9 mouse cellular contexts compared by ENCODE assay signal in genomic region chr7:35810736-35811135, GRCm38 (mm10). TPM values are rescaled to one million over a fixed set of nuclear protein-coding genes. Genes with fewer than 3 reads are reported as not detected.
DNase-seq lines count a peak whose midpoint lies in the region; ATAC-seq and TF ChIP-seq lines count a peak whose summit lies in the region.
"Had no signal": no experiment of that assay in that cellular context is flagged by ENCODE, and none has a peak within 500 bp of the region (broad histone marks: within the 10 kb centered on the region; RNA-seq: fewer than 3 reads in every experiment).

No protein-coding gene starts in this region.

- H3K4me2 ChIP-seq in liver, embryonic 11.5 days: no peak overlapping the region
- no peak overlapping the region for H3K4me2 ChIP-seq in hindbrain, embryonic 14.5 days (replicated peaks)
- H3K4me2 ChIP-seq: limb, embryonic 12.5 days had no signal

- DNase-seq in embryo, embryonic 10.5 days (ENCODE audit: low spot score): peak; percentile 29
- DNase-seq in embryo, embryonic 11 days: no peak
- peak; percentile 52 for DNase-seq in liver, adult 2 months (ENCODE audit: extremely low read depth, low read depth, low spot score)
- DNase-seq in liver, embryonic 11.5 days (ENCODE audit: low spot score): no peak
- peak; percentile 68 for DNase-seq in adrenal gland, postnatal 10 days
- peak; percentile 49 for DNase-seq in lung, postnatal 36 days
- no peak for DNase-seq in right cerebral cortex, adult 18-20 months
- no peak for DNase-seq in hindbrain, embryonic 14.5 days (ENCODE audit: low spot score)

- no peaks in the 10 kb centered on the region for H3K4me1 ChIP-seq in liver, adult 2 months (ENCODE audit: control insufficient read depth, insufficient read depth, low read length)
- no peaks in the 10 kb centered on the region for H3K4me1 ChIP-seq in liver, embryonic 11.5 days (replicated peaks; ENCODE audit: control insufficient read depth, insufficient read depth, low read length)
- H3K4me1 ChIP-seq in hindbrain, embryonic 14.5 days (replicated peaks; ENCODE audit: control insufficient read depth, insufficient read depth, low read length): no peaks in the 10 kb centered on the region
- H3K4me1 ChIP-seq: limb, embryonic 12.5 days had no signal

- no peaks in the 10 kb centered on the region for H3K36me3 ChIP-seq in liver, adult 2 months (ENCODE audit: control insufficient read depth, insufficient read depth, low read length)
- H3K36me3 ChIP-seq in liver, embryonic 11.5 days (ENCODE audit: control insufficient read depth, insufficient read depth, low read length): no peaks in the 10 kb centered on the region
- no peaks in the 10 kb centered on the region for H3K36me3 ChIP-seq in hindbrain, embryonic 14.5 days (replicated peaks; ENCODE audit: control insufficient read depth, insufficient read depth)
- H3K36me3 ChIP-seq: limb, embryonic 12.5 days had no signal

- no peak overlapping the region for H3K9ac ChIP-seq in liver, adult 2 months (ENCODE audit: low read depth, low read length)
- no peak overlapping the region for H3K9ac ChIP-seq in liver, embryonic 11.5 days (ENCODE audit: low read depth, low read length)
- H3K9ac ChIP-seq in hindbrain, embryonic 14.5 days: no peak overlapping the region
- H3K9ac ChIP-seq: limb, embryonic 12.5 days had no signal

- ATAC-seq in liver, embryonic 11.5 days (replicated peaks; ENCODE audit: low FRiP score): no peak
- ATAC-seq in hindbrain, embryonic 14.5 days (ENCODE audit: low FRiP score): no peak

- 30% methylated on average over 8 of the region's 8 CpGs for WGBS in liver, adult 2 months
- 45% methylated on average over 8 of the region's 8 CpGs for WGBS in liver, embryonic 11.5 days
- 48% methylated on average over 8 of the region's 8 CpGs for WGBS in hindbrain, embryonic 14.5 days

- no peak overlapping the region for H3K27ac ChIP-seq in liver, adult 2 months (replicated peaks; ENCODE audit: insufficient read depth, low read depth, low read length)
- no peak overlapping the region for H3K27ac ChIP-seq in liver, embryonic 11.5 days (ENCODE audit: low read depth, low read length)
- H3K27ac ChIP-seq in hindbrain, embryonic 14.5 days: no peak overlapping the region
- H3K27ac ChIP-seq: limb, embryonic 12.5 days had no signal

- no peaks in the 10 kb centered on the region for H3K9me3 ChIP-seq in liver, embryonic 11.5 days (ENCODE audit: control insufficient read depth, low read length)
- H3K9me3 ChIP-seq in hindbrain, embryonic 14.5 days (ENCODE audit: control insufficient read depth, low read length): no peaks in the 10 kb centered on the region
- H3K9me3 ChIP-seq: limb, embryonic 12.5 days had no signal

- no peak overlapping the region for H3K4me3 ChIP-seq in liver, adult 2 months (ENCODE audit: insufficient read depth, low read depth, low read length)
- H3K4me3 ChIP-seq in liver, embryonic 11.5 days (ENCODE audit: low read depth, low read length): no peak overlapping the region
- H3K4me3 ChIP-seq in hindbrain, embryonic 14.5 days (replicated peaks; ENCODE audit: low read length): no peak overlapping the region
- H3K4me3 ChIP-seq: limb, embryonic 12.5 days had no signal

- TF ChIP-seq CTCF in liver, adult 2 months (IDR thresholded peaks at IDR 0.05; ENCODE audit: low read depth, low read length): peak; percentile 42; the same call in 1 of the 2 replicates

- no peaks in the 10 kb centered on the region for H3K27me3 ChIP-seq in liver, adult 2 months (ENCODE audit: control insufficient read depth, insufficient read depth, low read length)
- H3K27me3 ChIP-seq in liver, embryonic 11.5 days (replicated peaks; ENCODE audit: control insufficient read depth, insufficient read depth, low read length): peaks cover 3% of the 10 kb centered on the region; the same call in 1 of the 2 replicates
- no peaks in the 10 kb centered on the region for H3K27me3 ChIP-seq in hindbrain, embryonic 14.5 days (ENCODE audit: control insufficient read depth, insufficient read depth, low read length)
- H3K27me3 ChIP-seq: limb, embryonic 12.5 days had no signal

- H3K79me2 ChIP-seq in liver, adult 2 months (ENCODE audit: control insufficient read depth, insufficient read depth, low read length): no peaks in the 10 kb centered on the region

- no peak for TF ChIP-seq POLR2A in liver, adult 2 months (IDR thresholded peaks at IDR 0.05; ENCODE audit: extremely low read depth, insufficient read depth, low read length)

RNA-seq across cellular contexts. Expression of gene Zfp507, which starts 7.9 kb away (rescaled TPM):
- total RNA-seq in liver, adult 2 months (2014; rRNA removed): 12.2 and 14.2 TPM in 2 replicates
- 3.6 and 4.9 TPM in 2 replicates for polyA plus RNA-seq in liver, adult 2 months (2012; rRNA removed)
- 11.5 and 14.4 TPM in 2 replicates for polyA plus RNA-seq in liver, embryonic 11.5 days (2014; fragmentation: Nextera tagmentation; extraction: Ambion mirVana)
- 10 to 100 TPM; 23.8 to 26.7 TPM for total RNA-seq in adrenal gland, postnatal 10 days (2021)
- 14.0 and 16.0 TPM in 2 replicates for polyA plus RNA-seq in hindbrain, embryonic 14.5 days (2014; fragmentation: Nextera tagmentation; extraction: Ambion mirVana)

RNA-seq across cellular contexts. Expression of gene Dpy19l3, which starts 56.5 kb away (rescaled TPM):
- total RNA-seq in liver, adult 2 months (2014; rRNA removed): 3.8 and 3.9 TPM in 2 replicates
- polyA plus RNA-seq in liver, adult 2 months (2012; rRNA removed): 1.5 and 2.4 TPM in 2 replicates
- 17.1 and 22.9 TPM in 2 replicates for polyA plus RNA-seq in liver, embryonic 11.5 days (2014; fragmentation: Nextera tagmentation; extraction: Ambion mirVana)
- 10 to 100 TPM; 39.5 to 39.8 TPM for total RNA-seq in adrenal gland, postnatal 10 days (2021)
- 57.5 and 61.0 TPM in 2 replicates for polyA plus RNA-seq in hindbrain, embryonic 14.5 days (2014; fragmentation: Nextera tagmentation; extraction: Ambion mirVana)

Comparison
In these comparisons a context has a peak if more than half of its experiments do, and no peak if none do; other contexts are left out.
1. DNase-seq: peak in embryo, embryonic 10.5 days (single experiment), liver, adult 2 months (single experiment), adrenal gland, postnatal 10 days (single experiment) and lung, postnatal 36 days (single experiment); none in embryo, embryonic 11 days (single experiment), liver, embryonic 11.5 days (single experiment), right cerebral cortex, adult 18-20 months (single experiment) and hindbrain, embryonic 14.5 days (single experiment).